In the genomic region with DNA sequence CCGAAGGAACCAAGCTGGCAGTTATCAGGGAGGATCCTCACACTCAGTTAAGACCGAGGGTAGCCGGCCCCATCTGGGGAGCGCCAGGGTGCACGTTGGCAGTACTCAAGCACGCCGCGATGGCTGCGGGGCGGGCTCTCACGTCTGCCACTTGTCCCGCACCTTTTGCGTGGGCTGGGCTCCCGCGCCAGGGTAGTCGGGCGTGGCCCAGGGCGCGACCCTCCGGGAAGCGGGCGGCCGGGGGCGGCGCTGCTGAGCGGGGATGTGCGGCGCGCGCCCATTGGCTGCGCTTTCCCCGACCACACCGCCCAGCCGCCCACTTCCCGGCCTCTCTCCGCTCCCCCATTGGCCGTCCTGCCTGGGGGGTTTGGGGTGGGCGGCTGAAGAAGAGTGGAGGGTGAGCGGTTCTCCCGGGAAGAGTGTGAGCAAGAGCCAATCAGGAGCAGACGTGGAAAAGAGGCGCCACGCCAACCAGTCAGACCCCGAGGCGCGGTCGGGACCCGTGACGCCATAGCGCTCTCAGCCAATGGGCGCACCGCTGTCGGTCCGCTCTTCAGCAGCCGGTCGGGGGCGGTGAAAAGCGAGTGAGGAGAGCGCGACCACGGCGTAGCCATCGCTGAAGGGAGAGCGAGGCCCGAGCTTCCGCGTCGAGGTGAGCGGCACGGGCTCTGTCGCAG, we compare ENCODE assay signal across 8 mouse cellular contexts. TPM values are rescaled to one million over a fixed set of nuclear protein-coding genes. Genes with fewer than 3 reads are reported as not detected.
DNase-seq lines count a peak whose midpoint lies in the region; ATAC-seq lines count a peak whose summit lies in the region.

A gene (plus strand): TSS at position 549 of the 677 bp plus-strand sequence.

- H3K27me3 ChIP-seq in megakaryocyte, embryonic 14.5 days (replicated peaks) = peaks cover 2% of the 10 kb centered on the region

- no peaks in the 10 kb centered on the region for H3K36me3 ChIP-seq in megakaryocyte, embryonic 14.5 days (replicated peaks; ENCODE audit: low read length)

- no peaks in the 10 kb centered on the region for H3K9me3 ChIP-seq in megakaryocyte, embryonic 14.5 days

- H3K4me3 ChIP-seq in megakaryocyte, embryonic 14.5 days (replicated peaks) = peak within 1 kb of the TSS; percentile 99

- peak; percentile 99 for DNase-seq in ZHBTc4 (ENCODE audit: low read depth, low spot score)
- peak; percentile 95 to 97 for DNase-seq in gastrocnemius, adult 8-10 months (ENCODE audit: low spot score in 2 of 2)
- DNase-seq in hindlimb bud, embryonic 11.5 days (ENCODE audit: extremely low spot score, low read depth, low spot score) = peak; percentile 83
- peak; percentile 96 to 99 for DNase-seq in left cerebral cortex, adult 8-10 months (ENCODE audit: low spot score in 2 of 2)
- peak; percentile 100 for DNase-seq in right cerebral cortex, postnatal 10 days (ENCODE audit: low spot score in 2 of 2)
- DNase-seq in urinary bladder, postnatal 25 days (ENCODE audit: low spot score) = peak; percentile 93

- peaks cover 50% of the 10 kb centered on the region for H3K4me1 ChIP-seq in megakaryocyte, embryonic 14.5 days

- ATAC-seq in common myeloid progenitor, adult 5-6 weeks (replicated peaks; ENCODE audit: low read depth, poor library complexity, severe bottlenecking) = peak; percentile 93

RNA-seq across cellular contexts. Expression of the gene that starts here (rescaled TPM):
- 121 and 130 TPM in 2 replicates for total RNA-seq in common myeloid progenitor, adult 5-6 weeks (2017)
- 10 to 100 TPM in 1 of 4 experiments, 1 to 10 TPM in 3; 7.2 to 11.1 (median 8.6) TPM for total RNA-seq in gastrocnemius, adult 8-10 months (2022)
- 100 to 1,000 TPM; 107 to 116 (median 111) TPM for total RNA-seq in left cerebral cortex, adult 8-10 months (2022)
- polyA plus RNA-seq in megakaryocyte, embryonic 14.5 days (2012; ENCODE audit: insufficient read depth, low replicate concordance) = 0.41 and 2.2 TPM in 2 replicates

Comparison
In these comparisons a context has a peak if more than half of its experiments do, and no peak if none do; other contexts are left out.
1. Peak in every context shown above with its lines: DNase-seq, ATAC-seq and H3K4me3 ChIP-seq.
2. RNA of the gene that starts here (total RNA-seq): 121 to 130 TPM in common myeloid progenitor, adult 5-6 weeks and 107 to 116 TPM in left cerebral cortex, adult 8-10 months; 7.2 to 11.1 TPM in gastrocnemius, adult 8-10 months; every median in the first group is over 4 times any median in the second.